Mouse (Mus musculus): ENCODE results near the gene Cstl1.
"Not testable (repeated sequence)": the region's sequence is repeated elsewhere in the genome, so short reads cannot be mapped to it uniquely, and the experiment has no call there.

The Cstl1 gene

DNA sequence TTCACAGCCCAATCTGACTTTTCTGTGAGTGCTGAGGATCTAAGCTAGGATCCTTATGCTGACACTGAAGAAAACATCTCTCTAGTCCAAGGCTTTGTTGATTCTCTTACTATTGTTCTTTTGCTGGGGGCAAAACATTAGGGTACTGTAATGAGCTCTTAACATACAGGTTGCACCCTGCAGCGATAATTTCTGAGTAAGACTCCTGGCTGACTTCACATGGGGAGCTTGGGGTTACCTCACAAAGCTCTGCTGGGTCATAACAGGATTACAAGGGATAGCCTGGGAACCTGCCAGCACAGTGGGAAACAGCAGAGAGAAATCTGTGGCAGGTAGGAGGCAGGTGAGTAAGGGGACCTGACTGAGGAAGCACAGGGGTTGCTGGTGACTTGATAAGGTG is at the start of gene Cstl1:
TSS of gene Cstl1 (plus strand) at position 301 of the 400 bp plus-strand sequence.
- DNase-seq (ENCODE audit: low spot score in 2 of 2): no peak

DNA sequence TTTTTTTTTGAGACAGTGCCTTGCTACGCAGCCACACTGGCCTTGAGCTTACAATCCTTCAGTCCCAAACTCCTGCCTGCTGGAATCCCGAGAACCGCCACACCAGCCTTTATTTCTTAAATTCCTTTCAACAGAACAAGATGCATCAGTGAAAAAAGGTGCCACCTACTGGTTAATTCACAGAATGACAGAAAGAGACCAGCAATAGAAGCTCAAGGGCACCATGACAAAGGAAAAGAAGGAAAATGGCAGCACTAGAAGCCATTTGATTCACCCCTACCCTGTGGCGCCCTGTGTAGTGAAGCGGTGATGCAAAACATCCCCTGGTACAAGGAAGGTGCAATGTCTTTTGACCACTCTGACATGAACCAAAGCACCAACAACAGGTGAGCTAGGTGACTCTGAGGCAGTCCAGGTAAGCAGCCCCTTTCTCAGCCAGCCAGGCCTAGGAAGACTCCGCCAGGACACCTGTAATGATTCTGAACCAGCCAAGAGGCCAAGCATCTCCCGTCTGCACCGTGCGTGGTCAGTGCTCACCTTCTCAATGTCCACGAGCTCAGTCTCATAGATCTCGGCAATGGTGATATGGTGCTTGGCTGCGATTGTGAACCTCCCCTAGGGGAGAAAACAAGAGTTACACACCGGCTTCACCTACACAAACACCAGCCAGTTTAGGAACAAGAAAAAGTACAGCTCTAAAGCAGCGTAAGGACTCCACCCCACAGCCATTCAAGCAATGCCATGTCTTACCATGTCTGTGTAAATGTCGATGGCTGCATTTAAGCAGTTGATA is 43.6 kb upstream of the Cstl1 start:
- no peak for DNase-seq (ENCODE audit: low spot score in 2 of 2)

DNA sequence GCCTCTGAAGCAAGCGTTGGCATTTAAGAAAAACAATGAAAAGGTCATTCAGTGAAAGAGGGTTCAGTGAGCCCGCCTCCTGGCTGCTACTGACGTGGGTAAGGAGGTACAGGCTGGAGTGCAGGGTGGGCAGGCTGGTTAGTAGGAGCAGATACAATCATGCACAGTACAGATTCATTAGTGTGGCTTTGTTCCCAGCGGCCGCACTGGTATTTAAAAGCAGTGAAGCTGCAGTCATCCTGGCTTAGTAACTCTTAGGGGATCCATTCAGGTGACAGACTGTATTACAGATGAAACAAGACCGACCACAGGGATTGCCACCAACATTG is 43.0 kb upstream of the Cstl1 start:
- no peak for DNase-seq (ENCODE audit: low spot score in 2 of 2)

DNA sequence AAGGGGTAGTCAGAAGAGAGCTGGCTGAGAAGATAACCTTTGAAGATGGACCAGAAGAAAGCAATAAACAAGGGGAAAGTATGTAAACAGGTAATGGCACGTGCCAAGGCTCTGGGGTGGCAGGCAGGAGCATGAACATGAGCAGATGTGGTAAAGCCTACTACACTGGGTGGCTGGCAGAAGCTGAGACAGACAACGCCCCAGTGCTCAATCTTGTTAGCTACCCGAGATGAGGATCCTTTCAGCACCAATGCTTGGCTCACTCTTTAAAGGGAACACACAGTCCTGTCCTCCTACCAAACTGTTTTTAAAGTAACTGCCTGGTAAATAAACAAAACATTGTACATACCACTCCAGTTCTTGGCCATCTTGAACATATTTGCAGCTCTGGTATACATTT is 37.8 kb upstream of the Cstl1 start:
- DNase-seq (ENCODE audit: low spot score in 2 of 2): no peak

DNA sequence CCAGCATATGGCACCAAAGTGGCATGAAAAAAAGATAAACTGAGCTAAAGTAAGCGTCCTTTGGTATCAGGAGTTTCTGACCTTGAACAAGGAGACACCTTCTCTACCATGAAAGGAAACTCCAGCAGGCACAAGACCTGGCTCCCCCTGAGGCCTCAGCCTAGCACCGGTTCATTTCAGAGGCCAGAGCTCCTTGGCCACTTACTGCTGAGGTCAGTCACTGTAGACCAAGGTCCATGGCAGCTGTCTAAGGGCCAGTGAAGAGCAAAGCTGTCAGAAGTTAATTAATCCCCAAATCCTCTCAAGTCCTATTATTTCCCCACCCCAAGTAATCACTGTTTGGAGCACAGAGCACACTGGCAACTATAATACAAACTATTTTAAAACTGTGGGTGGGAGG is 33.1 kb upstream of the Cstl1 start:
- DNase-seq (ENCODE audit: low spot score in 2 of 2): no peak

DNA sequence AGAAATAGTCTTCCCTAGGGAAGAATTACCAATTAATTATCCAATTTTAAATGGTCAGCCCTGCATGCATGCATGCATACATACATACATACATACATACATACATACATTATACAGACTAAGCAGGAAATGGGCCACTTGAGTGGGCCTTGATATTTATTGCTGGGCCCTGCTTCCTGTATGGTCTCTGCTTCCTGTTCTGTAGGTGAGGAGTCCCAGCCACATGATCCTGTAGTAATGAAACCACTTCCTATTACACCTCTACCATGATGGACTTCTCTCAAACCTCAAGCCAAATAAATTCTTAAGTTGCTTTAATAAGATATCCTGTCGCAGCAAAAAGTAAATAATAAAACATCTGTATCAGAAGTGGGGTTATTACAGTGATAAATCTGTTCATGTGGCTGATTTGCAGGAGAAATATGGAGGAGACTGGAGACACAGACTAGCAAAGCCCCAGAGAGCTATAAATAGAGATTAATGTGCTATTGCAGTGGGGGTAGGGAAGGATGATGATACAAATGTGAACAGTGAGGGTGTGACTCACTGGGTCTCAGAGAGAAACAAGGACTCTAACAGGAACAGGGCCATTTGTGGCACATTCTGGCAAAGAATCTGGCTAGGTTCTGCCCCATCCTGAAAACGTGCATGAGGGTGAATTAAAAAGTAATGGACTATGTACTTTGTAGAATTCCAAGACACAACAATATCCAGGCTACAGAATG is 30.7 kb upstream of the Cstl1 start:
- no peak for DNase-seq (ENCODE audit: low spot score in 2 of 2)

DNA sequence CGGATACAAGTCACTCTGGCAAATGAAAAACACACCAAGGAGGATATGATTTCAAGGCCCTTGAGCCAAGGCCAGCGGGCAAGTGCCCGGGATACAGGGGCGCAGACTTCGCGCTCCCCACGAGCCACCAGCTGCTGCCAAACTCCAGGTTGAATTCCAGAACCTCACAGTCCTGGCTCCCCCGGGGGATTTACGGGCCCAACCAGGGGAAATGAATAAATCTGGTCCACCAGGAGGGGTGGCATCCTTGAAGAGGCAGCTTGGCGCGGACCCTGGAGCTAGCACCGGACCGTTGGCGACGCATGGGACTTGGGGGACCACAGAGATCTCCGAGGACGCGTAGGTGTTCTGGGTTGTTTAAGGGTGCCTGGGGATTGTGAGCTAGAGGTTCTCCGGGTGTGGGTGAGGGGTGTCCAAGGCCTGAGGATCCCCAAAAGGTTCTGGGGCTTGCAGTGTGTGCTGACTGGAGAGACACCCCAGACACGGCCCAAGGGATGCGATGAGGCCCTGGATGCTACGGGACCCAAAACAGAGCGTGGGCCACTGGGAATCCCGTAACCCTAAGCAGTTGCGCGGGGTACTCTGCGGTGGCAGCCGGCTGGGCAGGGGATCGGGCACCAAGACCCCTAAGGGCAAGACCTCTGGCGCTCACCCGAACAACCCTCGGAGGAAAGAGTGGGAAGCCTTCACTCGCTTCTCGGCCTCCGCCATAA is 18.4 kb upstream of the Cstl1 start:
- peak; percentile 16 to 17 for DNase-seq (ENCODE audit: low spot score in 2 of 2)

DNA sequence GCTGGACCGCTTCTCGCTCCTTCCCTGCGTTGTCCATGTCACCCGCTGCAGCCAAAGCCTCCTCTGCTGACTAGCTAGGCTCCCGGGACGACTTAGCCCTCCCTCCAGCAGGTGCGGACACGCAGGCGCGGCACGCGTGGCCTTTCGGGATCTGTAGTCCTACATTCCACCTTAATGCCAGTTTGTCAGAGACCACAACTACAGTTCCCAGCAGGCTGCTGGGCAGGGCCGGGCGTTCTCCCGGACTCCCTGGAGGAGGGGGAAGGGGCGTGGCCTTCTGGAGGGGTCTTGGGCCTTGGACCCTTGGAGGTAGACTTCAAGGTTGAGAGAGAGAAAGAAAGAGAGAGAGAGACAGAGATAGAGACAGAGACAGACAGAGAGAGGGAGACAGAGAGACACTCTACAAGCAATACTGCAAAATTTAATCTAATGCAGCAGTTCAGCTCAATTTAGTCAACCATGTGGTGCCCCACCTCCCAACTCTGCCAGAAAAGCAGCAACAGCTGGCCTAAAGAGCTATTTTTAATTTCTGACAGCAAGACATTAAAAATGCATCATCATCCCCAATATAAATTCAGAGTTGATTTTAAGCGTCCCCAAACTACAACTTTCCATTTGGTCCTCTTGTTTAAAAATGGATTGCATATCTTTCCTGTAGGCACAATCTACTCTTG is 17.7 kb upstream of the Cstl1 start, which contains the start of gene Napb:
TSS of gene Napb (minus strand) at position 141 of the 674 bp plus-strand sequence.
- DNase-seq (ENCODE audit: low spot score in 2 of 2): peak; percentile 91 to 92

DNA sequence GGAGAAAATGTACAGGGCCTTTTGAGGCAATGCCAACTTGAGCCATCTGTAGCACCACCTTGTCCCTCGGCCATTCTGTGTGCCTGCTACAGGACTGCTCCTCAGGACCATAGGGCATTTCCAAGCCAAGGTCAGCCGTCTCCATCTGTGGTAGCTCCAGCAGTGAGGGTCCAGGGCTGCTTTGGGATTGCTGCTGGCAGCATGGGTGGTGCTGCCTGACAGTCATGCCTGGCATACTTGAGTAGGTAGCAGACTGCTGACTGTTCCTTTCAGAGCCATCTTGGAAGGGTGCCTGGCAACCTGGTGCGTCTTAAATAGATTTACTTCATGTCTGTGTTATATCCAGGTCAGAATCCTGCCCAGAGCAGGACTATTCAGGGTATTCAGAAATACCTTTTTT is 7.2 kb upstream of the Cstl1 start:
- peak in 1 of 2 experiments; percentile 18 for DNase-seq (ENCODE audit: low spot score in 2 of 2)

DNA sequence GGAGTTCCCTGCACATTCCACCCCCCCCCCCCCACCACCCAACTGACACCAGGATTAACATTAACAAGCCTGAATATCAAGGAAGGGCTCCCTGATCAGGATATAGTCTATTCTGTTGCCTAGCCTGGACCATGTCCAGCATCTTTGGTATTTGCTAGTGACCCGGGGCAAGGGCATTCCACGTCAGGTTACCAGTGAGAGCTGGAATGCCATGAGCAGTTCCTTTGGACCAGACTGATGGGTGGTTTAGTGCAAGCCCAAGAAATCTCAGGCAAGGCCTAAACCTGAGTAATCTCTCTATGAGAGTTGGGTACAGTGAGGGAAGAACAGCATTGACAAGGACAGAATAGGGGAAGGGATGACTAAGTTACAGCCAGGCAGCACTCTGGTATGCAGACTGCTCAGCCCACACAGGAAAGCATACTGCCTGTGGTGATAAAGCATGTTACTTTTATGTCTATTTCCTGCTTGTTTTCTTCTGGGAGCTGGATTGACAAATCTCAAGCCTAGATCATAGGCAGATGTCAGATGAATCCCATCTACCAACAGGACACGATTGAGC is 6.2 kb upstream of the Cstl1 start:
- no peak for DNase-seq (ENCODE audit: low spot score in 2 of 2)

DNA sequence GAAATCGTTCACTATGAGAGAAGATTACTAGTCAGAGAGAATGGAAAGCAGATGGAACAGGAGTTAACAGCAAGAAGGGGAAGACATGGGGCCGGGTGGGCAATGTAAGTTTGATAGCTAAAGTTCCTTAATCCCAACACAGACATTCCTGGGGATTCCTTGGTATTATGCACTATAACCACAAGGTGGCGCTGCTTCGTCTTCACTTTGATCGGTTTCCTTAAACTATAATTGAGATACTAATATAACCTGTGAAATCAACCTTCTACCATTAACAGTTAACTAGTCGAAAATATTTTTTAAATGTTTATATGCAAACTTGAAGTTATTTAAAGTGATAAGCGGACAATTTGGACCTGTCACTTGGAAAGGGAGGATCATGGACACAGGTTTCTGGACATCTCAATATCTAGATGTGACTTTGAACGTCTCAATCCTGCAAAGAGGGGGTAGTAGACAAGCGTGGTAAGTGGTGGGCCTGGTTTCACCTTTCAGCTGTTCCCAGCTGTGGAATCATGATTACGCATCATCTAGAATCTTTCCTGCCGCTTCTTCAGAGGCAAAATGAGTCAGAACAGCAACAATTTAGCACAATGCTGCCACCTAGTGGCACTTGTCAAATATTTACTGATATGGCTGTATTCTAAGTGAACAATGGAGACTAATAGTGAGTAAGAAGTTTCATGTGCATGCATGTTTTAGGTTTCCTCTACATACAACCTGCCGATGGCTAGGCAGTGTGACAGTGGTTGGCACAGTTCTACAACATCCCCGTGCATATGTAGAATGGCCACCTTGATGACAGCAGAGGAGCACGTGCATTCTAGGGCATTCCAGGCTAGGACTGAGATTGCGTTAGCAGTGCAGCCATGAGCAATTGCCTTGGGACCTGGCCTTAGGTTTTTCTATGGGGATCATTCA is 2.0 kb downstream of the Cstl1 start:
- DNase-seq (ENCODE audit: low spot score in 2 of 2): peak; percentile 28 to 61

DNA sequence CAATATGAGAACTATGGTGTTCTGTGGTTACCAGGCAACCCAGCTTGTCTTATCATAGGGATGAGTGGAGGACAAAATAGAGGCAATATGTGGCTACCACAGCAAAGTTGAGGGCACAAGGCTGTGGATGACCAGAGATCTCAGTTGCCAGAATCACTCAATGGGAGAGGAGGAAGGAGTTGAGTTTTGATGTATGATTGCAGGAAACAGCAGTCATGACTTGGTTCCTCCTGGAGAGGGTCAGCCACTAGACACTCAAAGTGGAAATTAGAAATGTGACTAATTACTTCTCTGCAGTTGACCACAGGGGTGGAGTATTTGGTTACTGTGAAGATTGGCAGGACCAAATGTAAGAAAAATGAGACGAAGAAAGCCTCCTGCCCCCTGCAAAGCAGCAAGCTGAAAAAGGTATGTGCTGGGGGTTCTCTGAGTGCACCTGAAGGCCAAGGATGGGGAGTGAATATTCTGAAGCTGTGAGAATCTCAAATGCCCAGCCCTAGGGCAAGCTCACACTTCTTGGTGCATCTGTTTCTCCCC is 4.2 kb downstream of the Cstl1 start:
- DNase-seq (ENCODE audit: low spot score in 2 of 2): no peak

DNA sequence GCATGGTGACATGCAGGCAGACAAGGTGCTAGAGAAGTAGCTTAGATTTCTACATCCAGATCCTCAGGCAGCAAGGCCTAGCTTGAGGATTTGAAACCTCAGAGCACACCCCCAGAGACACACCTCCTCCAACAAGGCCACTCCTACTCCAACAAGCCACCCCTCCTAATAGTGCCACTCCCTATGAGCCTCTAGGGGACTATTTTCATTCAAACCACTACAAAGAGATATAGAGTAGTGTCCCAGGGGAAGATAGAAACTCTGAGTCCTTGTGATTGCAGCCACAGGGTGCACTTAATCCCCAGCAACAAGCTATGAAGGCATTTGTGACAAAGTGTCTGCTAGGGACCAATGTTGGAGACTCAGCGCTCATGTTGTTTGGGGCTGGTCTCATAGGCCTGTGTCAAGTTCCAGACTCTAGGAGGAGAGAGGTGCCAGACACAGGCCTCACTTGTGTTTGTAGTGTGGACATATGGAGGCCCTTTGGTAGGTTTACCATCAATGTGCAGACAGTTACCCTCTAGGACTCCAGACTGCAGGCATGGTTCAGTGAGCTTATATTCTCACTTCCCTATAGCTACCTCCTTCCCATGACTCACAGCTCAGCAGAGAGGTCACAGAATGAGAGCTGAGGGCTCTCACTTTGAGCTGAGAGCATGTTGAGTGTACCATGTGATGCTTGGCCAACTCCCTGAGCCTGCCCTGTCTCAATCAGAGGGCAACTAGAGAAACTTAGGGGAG is 13.7 kb downstream of the Cstl1 start:
- no peak for DNase-seq (ENCODE audit: low spot score in 2 of 2)

DNA sequence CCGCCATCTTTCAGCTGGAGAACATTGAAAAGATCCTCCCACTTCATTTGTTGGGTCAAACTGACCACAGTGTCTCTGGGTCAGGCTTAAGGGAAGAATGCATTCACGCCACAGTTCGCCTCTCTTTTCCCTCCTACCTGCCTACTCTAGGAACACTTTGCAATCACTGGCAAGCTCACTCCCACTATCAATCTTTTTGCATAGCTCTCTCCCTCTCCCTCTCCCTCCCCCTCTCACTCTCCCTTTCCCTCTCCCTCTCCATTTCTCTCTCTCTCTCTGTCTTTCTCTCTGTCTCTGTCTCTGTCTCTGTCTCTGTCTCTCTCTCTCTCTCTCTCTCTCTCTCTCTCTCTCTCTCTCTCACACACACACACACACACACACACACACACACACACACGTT is 21.2 kb downstream of the Cstl1 start, which contains the start of gene Cst11:
TSS of gene Cst11 (minus strand) at position 101 of the 400 bp plus-strand sequence.
- DNase-seq (ENCODE audit: low spot score in 2 of 2): not testable (repeated sequence)

DNA sequence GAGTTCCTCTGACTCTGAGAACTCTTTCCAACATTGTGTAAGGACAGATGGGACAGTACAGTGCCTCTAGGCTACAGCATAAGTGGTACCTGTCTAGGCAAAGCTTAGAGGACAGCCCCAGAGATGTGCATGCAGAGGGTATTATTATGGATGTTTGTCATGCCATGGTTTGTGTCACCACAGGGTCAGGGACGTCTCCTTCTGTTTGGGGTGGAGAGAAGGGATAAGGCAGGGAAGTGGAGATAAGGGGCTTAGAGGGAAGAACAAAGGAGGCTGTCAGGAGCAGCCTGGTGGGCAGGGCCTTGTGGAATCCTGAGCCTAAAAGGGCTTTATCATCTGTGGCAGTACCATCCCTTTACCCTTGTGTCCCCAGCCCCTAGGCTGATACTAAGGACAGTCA is 31.6 kb downstream of the Cstl1 start, which contains the start of gene 8030411F24Rik:
TSS of gene 8030411F24Rik (plus strand) at position 301 of the 400 bp plus-strand sequence.
- DNase-seq (ENCODE audit: low spot score in 2 of 2): no peak

DNA sequence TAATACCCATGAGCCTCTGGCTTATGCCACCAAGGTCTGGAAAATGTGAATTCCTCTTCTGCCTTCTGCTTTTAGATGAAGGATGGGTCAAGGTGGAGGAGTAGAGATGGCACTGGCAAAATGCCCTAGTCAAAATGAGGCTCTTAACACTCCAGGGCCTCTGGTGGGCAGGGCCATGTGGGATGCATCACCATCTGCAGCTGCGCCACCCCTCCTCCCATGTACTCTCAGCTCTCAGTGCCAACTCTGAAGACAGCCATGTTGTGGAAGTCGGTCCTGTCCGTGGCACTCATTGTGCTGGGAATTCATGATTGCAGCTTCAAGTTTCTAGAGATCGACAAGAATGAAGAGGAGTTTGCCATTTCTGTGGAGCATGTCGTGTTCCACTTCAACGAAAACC is 39.0 kb downstream of the Cstl1 start, which contains the start of gene Cst12:
TSS of gene Cst12 (plus strand) at position 220 of the 400 bp plus-strand sequence.
- DNase-seq (ENCODE audit: low spot score in 2 of 2): no peak

DNA sequence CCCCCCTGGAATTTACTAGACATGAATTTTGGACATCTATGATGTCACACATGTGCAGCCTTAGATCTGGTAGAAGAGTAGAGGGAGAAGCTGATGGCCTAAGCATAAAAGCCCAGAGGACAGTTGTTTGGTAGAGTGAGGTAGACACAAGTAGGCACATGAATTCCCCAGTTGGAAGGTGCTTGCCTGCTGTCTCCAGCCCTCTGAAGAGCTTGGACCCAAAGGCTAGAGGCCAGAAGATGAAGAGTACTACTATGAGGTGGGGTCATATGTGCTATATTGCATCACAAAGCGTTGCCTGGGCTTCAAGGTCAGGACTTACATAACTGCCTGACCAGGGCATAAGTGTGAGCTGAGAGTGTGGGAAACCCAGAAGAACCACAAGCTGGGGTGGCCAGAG is 48.3 kb downstream of the Cstl1 start, which contains the start of gene Cst8:
TSS of gene Cst8 (plus strand) at position 301 of the 400 bp plus-strand sequence.
- DNase-seq (ENCODE audit: low spot score in 2 of 2): no peak

DNA sequence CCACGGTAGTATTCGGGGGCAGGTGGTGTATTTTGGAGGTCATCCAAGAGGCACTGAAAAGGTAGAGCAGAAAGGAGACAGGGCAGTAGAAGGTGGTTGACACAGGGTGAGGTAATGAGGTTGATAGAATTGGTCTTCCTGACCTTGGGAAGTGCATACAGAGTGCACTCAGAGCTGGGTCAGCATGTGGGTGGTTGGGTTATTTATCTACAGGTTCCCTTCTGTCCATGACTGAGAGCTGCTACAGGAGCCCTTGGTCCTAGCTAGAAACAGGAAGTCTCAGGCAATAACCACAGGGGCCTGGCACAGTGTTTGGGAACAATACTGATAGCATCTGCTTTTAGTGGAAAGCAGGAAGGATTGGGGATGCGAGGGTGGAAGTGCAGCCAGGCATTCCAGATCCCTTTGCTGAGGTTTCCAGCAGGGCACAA is 51.3 kb downstream of the Cstl1 start:
- no peak for DNase-seq (ENCODE audit: low spot score in 2 of 2)
